Mouse (Mus musculus): Measurements from ENCODE around the gene Gbp10. TPM values are rescaled to one million over a fixed set of nuclear protein-coding genes. Genes with fewer than 3 reads are reported as not detected.
"Not testable (repeated sequence)": the region's sequence is repeated elsewhere in the genome, so short reads cannot be mapped to it uniquely, and the experiment has no call there.

Gene Gbp10
- polyA plus RNA-seq (2012; rRNA removed) = 0.37 and 0.65 TPM in 2 replicates

- DNase-seq (ENCODE audit: low read depth) = not testable (repeated sequence)
Observed at GRCm38 (mm10) chr5:105239483-105240047, at the start of gene Gbp10. Gbp10 (minus strand) TSS chr5:105239533.

GRCm38 (mm10) chr5:105260673-105261072, 21.3 kb upstream of the Gbp10 start:
- DNase-seq (ENCODE audit: low read depth) = not testable (repeated sequence)

- no peak for DNase-seq (ENCODE audit: low read depth)
Observed at GRCm38 (mm10) chr5:105252491-105252890, 13.2 kb upstream of the Gbp10 start.

GRCm38 (mm10) chr5:105244741-105245140, 5.4 kb upstream of the Gbp10 start:
- not testable (repeated sequence) for DNase-seq (ENCODE audit: low read depth)

- DNase-seq (ENCODE audit: low read depth) = not testable (repeated sequence)
Observed at GRCm38 (mm10) chr5:105240982-105241381, 1.6 kb upstream of the Gbp10 start.

- not testable (repeated sequence) for DNase-seq (ENCODE audit: low read depth)
Observed at GRCm38 (mm10) chr5:105238402-105238801, 931 bp downstream of the Gbp10 start.

GRCm38 (mm10) chr5:105236040-105236439, 3.3 kb downstream of the Gbp10 start:
- DNase-seq (ENCODE audit: low read depth) = not testable (repeated sequence)

GRCm38 (mm10) chr5:105208957-105209356, 30.4 kb downstream of the Gbp10 start:
- DNase-seq (ENCODE audit: low read depth) = not testable (repeated sequence)

GRCm38 (mm10) chr5:105200791-105201355, 38.5 kb downstream of the Gbp10 start:
- DNase-seq (ENCODE audit: low read depth) = not testable (repeated sequence)

- not testable (repeated sequence) for DNase-seq (ENCODE audit: low read depth)
Observed at GRCm38 (mm10) chr5:105199149-105199548, 40.2 kb downstream of the Gbp10 start.

- DNase-seq (ENCODE audit: low read depth) = not testable (repeated sequence)
Observed at GRCm38 (mm10) chr5:105197915-105198560, 41.3 kb downstream of the Gbp10 start.

- not testable (repeated sequence) for DNase-seq (ENCODE audit: low read depth)
Observed at GRCm38 (mm10) chr5:105196308-105196707, 43.0 kb downstream of the Gbp10 start.

GRCm38 (mm10) chr5:105192536-105192935, 46.8 kb downstream of the Gbp10 start:
- not testable (repeated sequence) for DNase-seq (ENCODE audit: low read depth)

- no peak for DNase-seq (ENCODE audit: low read depth)
Observed at GRCm38 (mm10) chr5:105181446-105181845, 57.9 kb downstream of the Gbp10 start.

Other genes with a start within 250 kb of the Gbp10 start
- gene Gbp9, start 100.0 kb downstream of the Gbp10 start, polyA plus RNA-seq (2012; rRNA removed) = 6.2 and 6.9 TPM in 2 replicates
- 0.51 and 0.71 TPM in 2 replicates for gene Gbp8, start 100.0 kb downstream of the Gbp10 start, polyA plus RNA-seq (2012; rRNA removed)
- gene Gbp4, start 99.9 kb downstream of the Gbp10 start, polyA plus RNA-seq (2012; rRNA removed) = 7.4 and 11.8 TPM in 2 replicates
- gene Gm43302, start 54.2 kb upstream of the Gbp10 start, polyA plus RNA-seq (2012; rRNA removed) = 1.1 and 2.0 TPM in 2 replicates
- 3.2 and 4.5 TPM in 2 replicates for gene Gbp6, start 54.2 kb upstream of the Gbp10 start, polyA plus RNA-seq (2012; rRNA removed)
- gene Lrrc8b, start 176.2 kb upstream of the Gbp10 start, polyA plus RNA-seq (2012; rRNA removed) = 12.6 TPM in 2 replicates

All from gonadal fat pad, adult 2 months (tissue).